Mouse (Mus musculus) layer of hippocampus, adult 2 months (tissue): ENCODE measurements around the gene Grb2. TPM values are rescaled to one million over a fixed set of nuclear protein-coding genes. Genes with fewer than 3 reads are reported as not detected.

ENCODE experiments used
- DNase-seq, 2 experiments: peaks; one replicate each; pipeline ENCODE4 v3.0.0; 2022; ENCODE audit warnings: low spot score in 2 of 2
- H3K27ac ChIP-seq: fragments of 200-600 bp; 2 replicates; pipeline ENCODE4 v1.8.1; 2022
- H3K4me3 ChIP-seq: fragments of 200-600 bp; 2 replicates; pipeline ENCODE4 v1.8.1; 2022; ENCODE audit warnings: mild to moderate bottlenecking
- CTCF ChIP-seq: fragments of 200-600 bp; conservative IDR thresholded peaks from 2 replicates; pipeline ENCODE4 v1.8.1; 2022; ENCODE audit warnings: antibody characterized with exemption, mild to moderate bottlenecking, moderate library complexity
- total RNA-seq, 2 experiments: library from RNA; stranded (reverse); gene quantifications; 2 replicates each; pipeline ENCODE4 v1.2.3; 2021

The Grb2 gene
- total RNA-seq, 2 experiments from 2014 or later = 182 to 198 TPM

DNA sequence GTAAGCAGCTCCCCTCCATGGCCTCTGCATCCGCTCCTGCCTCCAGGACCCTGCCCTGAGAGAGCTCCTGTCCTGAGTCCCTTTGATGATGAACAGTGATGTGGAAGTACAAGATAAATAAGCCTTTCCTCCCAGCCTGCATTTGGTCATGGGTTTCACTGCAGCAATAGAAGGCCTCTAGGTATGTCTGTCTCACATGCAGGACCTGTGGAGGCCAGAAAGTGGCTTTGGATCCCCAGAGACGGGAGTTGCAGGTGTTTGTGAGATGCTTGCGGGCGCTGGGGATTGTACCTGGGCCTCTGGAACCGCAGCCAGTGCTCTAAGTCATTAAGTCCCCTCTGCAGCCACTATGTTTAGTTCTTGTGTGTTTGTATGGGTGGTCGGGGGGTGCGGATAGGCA is 88.4 kb downstream of the Grb2 start:
- DNase-seq = no peak
- H3K27ac ChIP-seq = no peak overlapping the region
- no peak overlapping the region for H3K4me3 ChIP-seq
- TF ChIP-seq CTCF = no peak

DNA sequence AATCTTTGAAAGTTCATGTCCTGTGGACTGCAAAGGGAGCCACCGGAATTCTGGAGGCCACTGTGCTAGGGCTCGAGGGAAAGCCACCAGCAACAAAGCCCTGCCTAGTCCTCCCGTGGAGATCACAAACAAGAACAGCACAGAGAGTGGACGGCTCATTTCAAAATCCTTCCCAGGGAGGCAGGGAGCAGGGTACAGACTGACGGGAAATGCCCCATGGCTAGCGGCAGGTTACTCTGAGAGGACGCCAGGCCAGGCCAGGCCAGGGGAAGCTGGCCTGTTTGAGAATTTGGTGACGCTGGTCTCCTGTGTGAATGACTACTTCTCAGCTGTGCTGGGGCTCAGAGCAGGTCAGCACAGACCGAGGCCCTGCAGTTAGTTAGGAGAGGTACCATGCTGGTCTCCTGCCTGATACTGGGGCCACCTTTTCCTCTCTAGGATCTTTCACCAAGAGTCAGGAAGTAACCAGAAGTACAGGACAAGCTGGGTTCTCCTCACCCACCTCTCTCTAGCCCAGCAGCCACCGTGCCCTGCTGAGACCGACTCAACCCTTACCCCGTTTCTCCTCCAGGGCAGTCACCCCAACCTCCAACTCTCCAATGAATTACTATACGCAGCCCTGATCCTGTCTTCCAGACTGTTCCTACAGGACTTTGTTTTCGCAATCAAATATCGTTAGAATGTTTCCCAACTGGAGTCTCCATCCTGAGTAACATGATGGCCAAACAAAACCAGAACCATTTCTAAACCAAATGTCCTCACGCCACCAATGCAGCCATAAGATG is 89.5 kb downstream of the Grb2 start:
- TF ChIP-seq CTCF = no peak
- no peak for DNase-seq
- no peak overlapping the region for H3K4me3 ChIP-seq
- no peak overlapping the region for H3K27ac ChIP-seq

DNA sequence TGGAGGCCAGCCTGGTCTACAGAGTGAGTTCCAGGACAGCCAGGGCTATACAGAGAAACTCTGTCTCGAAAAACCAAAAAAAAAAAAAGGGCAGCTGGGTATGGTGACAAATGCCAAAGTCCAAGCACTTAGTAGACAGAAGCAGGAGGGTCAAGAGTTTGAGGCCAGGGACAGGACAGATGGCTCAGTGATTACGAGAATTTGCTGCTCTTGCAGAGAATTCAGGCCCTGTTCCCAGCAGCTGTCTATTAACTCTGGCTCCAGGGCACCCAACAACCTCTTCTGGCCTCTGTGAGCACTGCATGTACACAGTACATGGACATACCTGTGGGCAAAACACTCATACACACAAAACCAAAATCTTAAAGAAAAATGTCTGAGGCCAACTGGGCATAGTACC is 90.4 kb downstream of the Grb2 start:
- Histone ChIP-seq H3K4me3 (no peak overlapping the region), H3K27ac (no peak overlapping the region)
- TF ChIP-seq CTCF = no peak
- no peak for DNase-seq

DNA sequence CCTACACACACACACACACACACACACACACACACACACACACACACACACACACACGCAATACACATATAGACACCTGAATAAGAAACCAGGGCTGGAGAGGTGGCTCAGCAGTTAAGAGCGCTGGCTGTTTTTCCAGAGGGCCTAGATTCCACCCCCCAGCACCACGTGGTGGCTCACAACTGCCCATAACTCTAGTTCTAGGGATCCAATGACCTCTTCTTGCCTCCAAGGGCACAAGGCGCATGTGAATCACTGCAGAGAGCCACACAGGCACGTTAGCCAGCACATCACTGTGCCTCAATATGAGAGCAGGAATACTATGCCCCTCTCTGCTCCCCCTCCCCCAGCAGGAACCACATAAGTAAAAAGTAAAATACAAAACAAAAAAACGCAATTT is 91.5 kb downstream of the Grb2 start:
- no peak for DNase-seq
- H3K4me3 ChIP-seq = no peak overlapping the region
- H3K27ac ChIP-seq = no peak overlapping the region
- no peak for TF ChIP-seq CTCF

DNA sequence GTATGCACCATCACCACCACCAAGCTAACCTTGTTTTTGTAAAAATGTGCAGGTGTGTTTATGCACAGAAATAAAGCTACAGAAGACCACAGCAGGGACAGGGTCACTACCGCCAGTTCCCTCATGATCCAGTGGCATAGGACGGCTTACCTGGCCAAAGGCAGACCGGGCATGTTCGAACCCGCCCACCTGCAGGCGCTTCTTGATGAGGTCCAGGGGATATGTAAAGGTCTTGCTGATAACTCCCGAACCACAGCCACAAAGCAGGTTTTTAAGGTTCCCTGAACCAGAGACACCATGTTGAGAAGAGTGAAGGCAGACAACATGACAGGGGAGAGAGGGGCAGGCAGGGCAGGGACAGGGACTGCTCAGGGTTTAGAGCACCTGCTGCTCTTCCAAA is 92.0 kb downstream of the Grb2 start:
- Histone ChIP-seq H3K4me3 (no peak overlapping the region), H3K27ac (no peak overlapping the region)
- no peak for DNase-seq
- no peak for TF ChIP-seq CTCF

DNA sequence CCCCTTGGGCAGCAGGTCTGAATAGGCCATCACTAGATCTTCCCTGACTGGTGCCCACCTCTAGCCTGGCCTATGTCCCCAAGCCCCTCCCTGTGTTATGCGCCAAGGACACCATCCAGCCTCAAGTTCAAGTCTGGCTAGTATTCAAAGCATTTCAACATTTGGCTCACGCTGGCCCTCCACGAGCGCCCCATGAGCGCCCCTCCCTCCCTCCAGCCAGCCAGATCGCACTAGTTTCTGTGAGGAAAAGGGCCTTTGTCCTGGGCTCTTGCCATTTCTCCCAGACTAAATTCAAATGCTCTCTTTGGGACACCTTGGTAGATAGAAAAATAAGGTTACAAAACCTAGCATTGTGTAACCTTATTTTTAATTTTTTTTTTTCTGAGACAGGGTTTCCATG is 92.5 kb downstream of the Grb2 start:
- Histone ChIP-seq H3K4me3 (no peak overlapping the region), H3K27ac (0 out of 2 replicates have a peak overlapping the region, but pooled peaks have one; percentile 14)
- TF ChIP-seq CTCF = no peak
- no peak for DNase-seq

DNA sequence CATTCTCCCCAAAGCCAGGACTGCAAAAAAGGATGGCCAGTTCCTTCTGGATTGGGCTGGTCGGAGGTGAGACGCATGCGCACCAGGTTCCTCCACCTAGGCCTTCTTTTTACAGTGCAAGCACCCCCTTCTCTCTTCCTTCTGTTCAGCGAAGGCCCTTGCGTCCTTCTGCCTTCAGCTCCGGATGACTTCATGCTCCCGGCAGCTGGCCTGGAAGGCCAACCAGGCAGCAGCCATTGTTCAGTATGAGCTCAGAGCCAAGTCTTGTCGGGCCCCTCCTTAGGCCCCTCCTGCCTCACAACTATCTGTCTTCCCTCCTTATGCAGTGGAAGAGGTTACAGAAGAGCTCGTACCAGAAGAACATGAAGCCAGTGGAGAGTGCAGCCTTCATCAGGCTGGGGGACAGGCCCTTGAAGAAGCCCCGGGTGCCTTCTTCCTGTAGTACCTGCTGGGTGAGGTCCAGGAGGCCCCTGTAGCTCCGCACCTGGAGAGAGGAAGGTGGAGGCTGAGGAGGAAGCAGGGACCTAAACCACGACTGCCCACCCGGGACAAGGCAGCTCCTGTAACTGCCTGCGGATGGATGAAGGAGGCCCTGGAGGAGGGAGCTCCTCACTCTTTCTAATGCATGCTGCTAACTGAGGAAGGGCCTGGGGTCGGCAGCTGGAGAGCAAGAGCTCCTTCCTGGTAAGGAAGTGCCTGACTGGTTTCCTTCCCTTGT is 93.1 kb downstream of the Grb2 start:
- Histone ChIP-seq H3K4me3 (no peak overlapping the region), H3K27ac (peak overlapping the region; percentile 14; the same call in 1 of the 2 replicates)
- TF ChIP-seq CTCF = no peak
- DNase-seq = no peak

DNA sequence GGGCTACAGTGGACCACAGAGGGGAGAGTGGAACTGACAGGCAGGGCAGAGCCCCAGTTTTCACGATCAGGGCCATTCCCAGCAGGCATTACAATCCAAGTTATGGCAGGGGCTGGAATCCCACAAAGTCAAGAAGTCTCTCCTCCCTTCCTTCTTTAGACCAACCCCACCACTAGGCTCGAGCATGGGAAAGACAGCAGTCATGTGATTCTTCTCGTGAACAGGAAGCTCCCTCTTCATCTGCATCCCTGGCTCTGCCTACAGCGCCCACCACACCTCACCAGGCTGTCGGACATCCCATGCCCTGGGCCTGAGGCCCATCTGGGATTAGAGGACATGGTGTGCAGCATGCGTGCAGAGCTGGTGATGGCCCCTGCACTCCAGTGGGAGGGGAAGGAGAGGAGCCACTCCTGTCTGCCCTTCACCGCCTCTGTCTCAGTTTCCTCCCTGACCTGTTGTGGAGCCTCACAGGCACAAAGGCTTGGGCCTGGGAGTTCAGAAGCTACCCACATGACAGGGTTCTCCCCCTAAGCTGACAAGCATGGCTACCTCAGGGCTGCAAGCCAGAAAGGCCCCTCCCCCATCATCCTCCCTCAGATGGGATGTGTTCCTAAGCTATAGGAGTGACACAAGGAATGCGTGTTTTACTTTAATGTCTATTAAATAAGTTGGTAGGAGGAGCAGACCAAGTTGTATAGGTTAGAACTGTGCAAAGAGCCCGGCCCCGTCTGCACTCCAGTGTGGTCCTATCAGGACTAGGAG is 93.9 kb downstream of the Grb2 start:
- DNase-seq = no peak
- H3K4me3 ChIP-seq = no peak overlapping the region
- no peak for TF ChIP-seq CTCF
- H3K27ac ChIP-seq = no peak overlapping the region; the same call in 1 of the 2 replicates

DNA sequence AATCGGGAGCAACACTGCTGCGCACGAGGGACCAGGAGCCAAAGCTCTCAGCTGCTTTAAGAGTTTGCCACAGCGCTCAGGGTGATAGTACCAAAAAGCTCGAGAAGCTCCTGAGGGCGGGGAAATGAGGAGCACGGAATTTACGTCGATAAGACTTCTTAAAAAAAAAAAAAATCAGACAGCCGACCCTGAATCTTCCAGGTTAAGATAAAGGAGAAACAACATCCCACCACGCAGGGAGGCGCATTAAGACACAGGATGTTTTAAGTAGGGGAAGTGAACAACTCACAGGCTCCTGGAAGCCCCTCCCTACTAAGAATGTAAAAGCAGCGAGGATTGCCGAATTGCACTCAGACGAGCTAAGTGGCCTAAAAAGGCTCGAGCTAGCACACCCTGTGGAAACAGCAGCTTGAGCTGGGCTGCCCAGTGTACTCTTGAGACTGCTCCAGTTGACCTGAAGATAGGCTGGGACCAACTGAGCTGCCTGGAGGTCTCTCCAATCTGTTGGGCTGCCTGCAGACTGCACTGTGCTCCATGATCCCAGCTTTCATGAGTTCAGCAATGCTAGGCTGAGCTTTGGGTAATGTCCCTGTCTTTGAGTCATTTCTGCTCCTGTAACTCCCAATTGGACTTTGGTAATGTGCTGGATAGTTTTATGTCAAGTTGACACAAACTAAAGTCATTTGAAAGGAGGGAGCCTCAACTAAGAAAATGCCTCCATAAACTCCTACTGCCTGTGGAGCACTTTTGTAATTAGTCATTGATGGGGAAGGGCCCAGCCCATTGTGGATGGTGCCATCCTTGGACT is 95.1 kb downstream of the Grb2 start:
- Histone ChIP-seq H3K4me3 (peak overlapping the region; percentile 69), H3K27ac (peak overlapping the region; percentile 95)
- TF ChIP-seq CTCF = no peak
- DNase-seq = no peak

DNA sequence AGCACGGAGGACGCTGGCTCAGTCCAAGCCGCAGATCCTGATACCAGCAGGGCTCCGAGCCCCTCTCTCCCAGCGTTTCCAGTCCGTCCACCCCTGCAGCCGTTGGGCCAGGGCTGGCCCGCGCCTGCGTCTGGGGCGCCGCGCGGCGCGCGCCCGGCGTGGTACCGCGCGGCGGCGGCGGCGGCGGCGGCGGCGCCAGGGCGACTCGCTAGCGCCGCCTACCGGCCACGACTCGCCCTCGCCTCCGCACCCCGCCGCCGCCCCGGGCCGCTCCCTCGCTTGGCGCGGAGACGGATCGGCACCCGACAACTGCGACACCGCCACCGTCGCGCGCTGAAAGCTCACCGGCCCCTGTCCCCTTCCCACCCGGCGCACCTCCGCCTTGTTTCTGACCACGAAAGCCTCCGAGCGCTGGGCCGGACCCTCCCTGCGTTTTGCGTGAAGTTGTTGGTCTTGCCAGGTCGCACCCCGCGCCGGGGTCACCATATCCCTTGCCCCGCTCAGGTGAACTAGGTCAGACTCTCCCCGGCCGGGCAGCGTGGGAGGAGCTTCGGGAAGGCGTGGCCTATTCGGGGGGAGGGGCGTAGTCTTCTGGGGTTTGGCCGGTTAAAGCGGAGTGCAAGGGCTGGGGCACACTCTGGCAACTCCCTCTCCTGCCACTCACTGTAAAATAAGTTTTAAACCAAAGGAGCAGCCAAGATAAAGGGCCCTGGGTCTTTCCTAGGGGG is 95.8 kb downstream of the Grb2 start, which contains the start of gene Mif4gd:
Gene Mif4gd (minus strand): TSS at position 560 of the 728 bp plus-strand sequence.
- Histone ChIP-seq H3K4me3 (peak within 1 kb of the TSS; percentile 69), H3K27ac (peak within 1 kb of the TSS; percentile 95)
- TF ChIP-seq CTCF = peak; percentile 69
- peak; percentile 77 to 82 for DNase-seq

DNA sequence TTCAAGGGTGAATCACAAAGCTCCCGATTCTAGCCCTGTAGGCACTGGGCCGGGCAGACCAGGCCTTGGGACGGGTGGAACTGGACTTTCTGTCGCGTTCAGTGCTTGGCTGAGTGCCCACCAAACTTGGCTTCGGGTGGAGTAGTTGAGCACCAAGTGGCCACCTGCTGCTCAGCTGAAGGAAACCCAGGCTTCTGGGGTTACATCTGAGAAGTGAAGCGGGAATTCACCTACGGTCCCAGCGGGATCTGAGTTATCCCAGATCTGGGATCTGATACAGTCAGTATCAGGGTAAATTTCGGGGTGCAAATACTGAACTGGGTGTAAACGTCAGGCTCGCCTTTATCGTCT is 96.4 kb downstream of the Grb2 start:
- H3K27ac ChIP-seq = peak overlapping the region; percentile 95
- TF ChIP-seq CTCF = no peak
- H3K4me3 ChIP-seq = peak overlapping the region; percentile 69
- DNase-seq = peak in 1 of 2 experiments; percentile 62

DNA sequence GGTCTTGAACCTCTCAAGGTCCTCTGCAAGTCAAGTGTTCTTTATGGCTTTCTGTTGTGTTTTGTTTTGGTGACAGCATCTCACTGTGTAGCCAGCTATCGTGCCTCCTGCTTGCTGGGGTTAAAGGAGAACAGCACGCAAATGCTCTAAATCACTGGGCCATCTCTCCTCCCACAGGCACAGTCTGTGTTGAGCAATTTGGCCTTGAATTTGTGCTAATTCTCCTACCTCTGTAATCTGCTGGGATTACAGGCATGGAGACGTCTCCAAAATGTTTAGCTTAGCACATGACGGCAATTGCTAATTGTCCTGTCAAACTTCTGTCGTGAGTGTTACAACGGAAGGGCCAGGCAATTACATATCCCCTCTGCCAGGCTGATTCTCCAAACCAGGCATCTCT is 97.2 kb downstream of the Grb2 start:
- no peak for DNase-seq
- Histone ChIP-seq H3K4me3 (no peak overlapping the region), H3K27ac (peak overlapping the region; percentile 95; the same call in 1 of the 2 replicates)
- TF ChIP-seq CTCF = no peak
